Comparison of ENCODE assay signal across 16 mouse cellular contexts in genomic region chr13:48171309-48171953, GRCm38 (mm10).
DNase-seq lines count a peak whose midpoint lies in the region; ATAC-seq lines count a peak whose summit lies in the region.
"Had no signal": no experiment of that assay in that cellular context is flagged by ENCODE, and none has a peak within 500 bp of the region (broad histone marks: within the 10 kb centered on the region; RNA-seq: fewer than 3 reads in every experiment).

No protein-coding gene starts in this region.

- H3K27me3 ChIP-seq in embryonic facial prominence, embryonic 12.5 days, result no peaks in the 10 kb centered on the region
- H3K27me3 ChIP-seq in hindbrain, embryonic 13.5 days, result no peaks in the 10 kb centered on the region
- H3K27me3 ChIP-seq in neural tube, embryonic 14.5 days (ENCODE audit: control insufficient read depth, insufficient read depth, low read length), result no peaks in the 10 kb centered on the region
- H3K27me3 ChIP-seq: CH12.LX; embryonic facial prominence, embryonic 15.5 days had no signal

- 32% methylated on average over 16 of the region's 16 CpGs for WGBS in embryonic facial prominence, embryonic 12.5 days
- WGBS in hindbrain, embryonic 13.5 days, result 19% methylated on average over 16 of the region's 16 CpGs
- 14% methylated on average over 16 of the region's 16 CpGs for WGBS in neural tube, embryonic 14.5 days

- 0 out of 2 replicates have a peak, but pooled peaks have one; percentile 52 for ATAC-seq in embryonic facial prominence, embryonic 12.5 days (ENCODE audit: insufficient number of reproducible peaks, insufficient read depth, low FRiP score, low TSS enrichment)
- ATAC-seq in hindbrain, embryonic 13.5 days (ENCODE audit: low FRiP score), result peak; percentile 72
- no peak for ATAC-seq in neural tube, embryonic 14.5 days (ENCODE audit: low read depth)
- ATAC-seq in inflammation-experienced regulatory T-cells, adult 6 months, result no peak
- ATAC-seq in erythroblast, adult 5-6 weeks (replicated peaks; ENCODE audit: low FRiP score, poor library complexity, severe bottlenecking), result no peak

- H3K27ac ChIP-seq in embryonic facial prominence, embryonic 12.5 days, result no peak overlapping the region
- peak overlapping the region; percentile 8; the same call in 1 of the 2 replicates for H3K27ac ChIP-seq in hindbrain, embryonic 13.5 days
- no peak overlapping the region for H3K27ac ChIP-seq in neural tube, embryonic 14.5 days (ENCODE audit: low read depth, low read length)
- H3K27ac ChIP-seq: embryonic facial prominence, embryonic 15.5 days; liver, embryonic 14.5 days had no signal

- no peak overlapping the region for H3K9ac ChIP-seq in embryonic facial prominence, embryonic 12.5 days
- H3K9ac ChIP-seq in hindbrain, embryonic 13.5 days, result peak overlapping the region; percentile 26; the same call in 1 of the 2 replicates
- no peak overlapping the region for H3K9ac ChIP-seq in neural tube, embryonic 14.5 days (replicated peaks; ENCODE audit: low read depth, low read length)
- H3K9ac ChIP-seq: embryonic facial prominence, embryonic 15.5 days; liver, embryonic 14.5 days had no signal

- H3K4me2 ChIP-seq in embryonic facial prominence, embryonic 12.5 days (replicated peaks), result no peak overlapping the region
- H3K4me2 ChIP-seq in hindbrain, embryonic 13.5 days, result peak overlapping the region; percentile 13; the same call in 1 of the 2 replicates
- H3K4me2 ChIP-seq in neural tube, embryonic 14.5 days (ENCODE audit: low read depth, low read length), result peak overlapping the region; percentile 11; the same call in 1 of the 2 replicates
- H3K4me2 ChIP-seq: embryonic facial prominence, embryonic 15.5 days had no signal

- peak; percentile 38 for DNase-seq in retina, postnatal 1 day
- no peak for DNase-seq in retina, embryonic 14.5 days (ENCODE audit: low spot score)
- DNase-seq in urinary bladder, postnatal 14 days (ENCODE audit: low spot score), result no peak
- DNase-seq: cerebellum, adult 18-20 months; heart, adult 18-20 months; heart, postnatal 14 days; kidney, adult 2 months; lung, postnatal 36 days had no signal

- no peak overlapping the region for H3K4me3 ChIP-seq in embryonic facial prominence, embryonic 12.5 days
- H3K4me3 ChIP-seq in hindbrain, embryonic 13.5 days, result no peak overlapping the region
- H3K4me3 ChIP-seq in neural tube, embryonic 14.5 days (ENCODE audit: low read depth, low read length), result no peak overlapping the region
- H3K4me3 ChIP-seq: embryonic facial prominence, embryonic 15.5 days had no signal

- no peaks in the 10 kb centered on the region for H3K9me3 ChIP-seq in embryonic facial prominence, embryonic 12.5 days
- no peaks in the 10 kb centered on the region for H3K9me3 ChIP-seq in hindbrain, embryonic 13.5 days
- H3K9me3 ChIP-seq in neural tube, embryonic 14.5 days (ENCODE audit: control insufficient read depth, low read length), result no peaks in the 10 kb centered on the region
- H3K9me3 ChIP-seq: embryonic facial prominence, embryonic 15.5 days had no signal

- H3K36me3 ChIP-seq in embryonic facial prominence, embryonic 12.5 days, result no peaks in the 10 kb centered on the region
- H3K36me3 ChIP-seq in hindbrain, embryonic 13.5 days, result no peaks in the 10 kb centered on the region
- H3K36me3 ChIP-seq in neural tube, embryonic 14.5 days (ENCODE audit: control insufficient read depth, insufficient read depth, low read length), result no peaks in the 10 kb centered on the region
- H3K36me3 ChIP-seq: embryonic facial prominence, embryonic 15.5 days had no signal

- peaks cover 12% of the 10 kb centered on the region; the same call in 1 of the 2 replicates for H3K4me1 ChIP-seq in embryonic facial prominence, embryonic 12.5 days
- H3K4me1 ChIP-seq in hindbrain, embryonic 13.5 days (replicated peaks), result peaks cover 27% of the 10 kb centered on the region
- H3K4me1 ChIP-seq in neural tube, embryonic 14.5 days (ENCODE audit: control insufficient read depth, insufficient read depth, low read length), result peaks cover 6% of the 10 kb centered on the region

Comparison
In these comparisons a context has a peak if more than half of its experiments do, and no peak if none do; other contexts are left out.
1. ATAC-seq: peak in embryonic facial prominence, embryonic 12.5 days (single experiment) and hindbrain, embryonic 13.5 days (single experiment); none in neural tube, embryonic 14.5 days (single experiment), inflammation-experienced regulatory T-cells, adult 6 months (single experiment) and erythroblast, adult 5-6 weeks (single experiment).